Mouse (Mus musculus): ENCODE measurements around the gene Tmem182.

DNA sequence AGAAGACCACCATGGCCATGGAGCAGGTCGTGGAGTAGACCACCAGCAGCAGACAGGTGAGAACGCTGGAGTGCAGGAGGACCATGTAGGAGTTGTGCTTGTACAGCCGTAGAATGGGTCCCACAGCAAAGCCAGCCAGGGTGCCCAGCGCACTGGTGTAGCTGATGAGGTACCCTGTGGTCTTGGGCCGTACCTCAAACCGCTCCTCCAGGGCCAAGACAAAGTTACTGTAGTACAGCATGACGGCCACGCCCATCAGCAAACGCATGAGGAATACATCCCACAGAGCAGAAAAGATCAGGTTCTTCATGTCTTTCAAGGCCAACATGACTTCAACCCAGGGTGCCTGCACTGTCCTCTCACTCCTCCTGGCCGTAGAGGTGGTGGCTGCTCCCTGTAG, 31.4 kb upstream of the Tmem182 start:
- no peak for TF ChIP-seq CTCF (IDR thresholded peaks at IDR 0.05; ENCODE audit: insufficient read depth, low read length)
- TF ChIP-seq POLR2A (IDR thresholded peaks at IDR 0.05; ENCODE audit: borderline replicate concordance, extremely low read depth, low read depth, low read length) = no peak

Data from lung, adult 2 months (tissue).